Mouse (Mus musculus) forebrain, embryonic 14.5 days (tissue): ENCODE data around the gene Etv3. TPM values are rescaled to one million over a fixed set of nuclear protein-coding genes. Genes with fewer than 3 reads are reported as not detected.
A peak's percentile ranks its signal among the peaks of the same experiment; 100 is the strongest.
"Not testable (repeated sequence)": the region's sequence is repeated elsewhere in the genome, so short reads cannot be mapped to it uniquely, and the experiment has no call there.

Experiments
- ATAC-seq: fragments of 200-750 bp; cut with Nextera tagmentation; 2 replicates; pipeline ENCODE4 v1.8.0; 2017; ENCODE audit warnings: mild to moderate bottlenecking, moderate library complexity
- DNase-seq: peaks from one replicate; pipeline ENCODE4 v3.0.0-alpha.2; 2015; ENCODE audit warnings: low spot score
- H3K27ac ChIP-seq: fragments of 300-500 bp; sonication (generic); 2 replicates; pipeline ENCODE4 v1.5.1; 2014; ENCODE audit warnings: low read depth, mild to moderate bottlenecking, control low read depth, low read length, moderate library complexity
- H3K27me3 ChIP-seq: fragments of 300-500 bp; sonication (generic); replicated peaks from 2 replicates; pipeline ENCODE4 v1.6.1; 2014; ENCODE audit warnings: low read length, control low read depth, mixed read lengths; ENCODE audit not compliant: control insufficient read depth, insufficient read depth
- H3K36me3 ChIP-seq: fragments of 300-500 bp; sonication (generic); 2 replicates; pipeline ENCODE4 v1.6.1; 2014; ENCODE audit warnings: low read length, control low read depth; ENCODE audit not compliant: control insufficient read depth, insufficient read depth
- H3K4me1 ChIP-seq: fragments of 300-500 bp; sonication (generic); 2 replicates; pipeline ENCODE4 v1.6.1; 2014; ENCODE audit warnings: antibody characterized with exemption, low read length, control low read depth; ENCODE audit not compliant: control insufficient read depth, insufficient read depth
- H3K4me2 ChIP-seq: fragments of 300-500 bp; sonication (generic); 2 replicates; pipeline ENCODE4 v1.6.1; 2014; ENCODE audit warnings: mild to moderate bottlenecking, control low read depth, low read length
- H3K4me3 ChIP-seq: fragments of 300-500 bp; sonication (generic); 2 replicates; pipeline ENCODE4 v1.5.1; 2014; ENCODE audit warnings: low read depth, low read length, control low read depth
- H3K9ac ChIP-seq: fragments of 300-500 bp; sonication (generic); 2 replicates; pipeline ENCODE4 v1.6.1; 2014; ENCODE audit warnings: mild to moderate bottlenecking, low read length, control low read depth, moderate library complexity
- H3K9me3 ChIP-seq: fragments of 300-500 bp; sonication (generic); replicated peaks from 2 replicates; pipeline ENCODE4 v1.6.1; 2016; ENCODE audit warnings: low read length, control low read depth, mixed read lengths; ENCODE audit not compliant: control insufficient read depth
- WGBS: fragments of 180-500 bp; shearing (Covaris S2); extraction: QIAGEN DNeasy Blood & Tissue Kit; methylation state at CpG from one replicate; pipeline ENCODE4 v1.1.7; 2014; 5-methylcytosine and 5-hydroxymethylcytosine counted together
- polyA plus RNA-seq: library from polyadenylated mRNA; unstranded; fragments of >200 nt; fragmentation: Nextera tagmentation; extraction: Ambion mirVana; gene quantifications from 2 replicates; pipeline ENCODE4 v1.2.1, GENCODE M21; 2014

The Etv3 gene
- 5.5 and 6.0 TPM in 2 replicates for polyA plus RNA-seq

DNA sequence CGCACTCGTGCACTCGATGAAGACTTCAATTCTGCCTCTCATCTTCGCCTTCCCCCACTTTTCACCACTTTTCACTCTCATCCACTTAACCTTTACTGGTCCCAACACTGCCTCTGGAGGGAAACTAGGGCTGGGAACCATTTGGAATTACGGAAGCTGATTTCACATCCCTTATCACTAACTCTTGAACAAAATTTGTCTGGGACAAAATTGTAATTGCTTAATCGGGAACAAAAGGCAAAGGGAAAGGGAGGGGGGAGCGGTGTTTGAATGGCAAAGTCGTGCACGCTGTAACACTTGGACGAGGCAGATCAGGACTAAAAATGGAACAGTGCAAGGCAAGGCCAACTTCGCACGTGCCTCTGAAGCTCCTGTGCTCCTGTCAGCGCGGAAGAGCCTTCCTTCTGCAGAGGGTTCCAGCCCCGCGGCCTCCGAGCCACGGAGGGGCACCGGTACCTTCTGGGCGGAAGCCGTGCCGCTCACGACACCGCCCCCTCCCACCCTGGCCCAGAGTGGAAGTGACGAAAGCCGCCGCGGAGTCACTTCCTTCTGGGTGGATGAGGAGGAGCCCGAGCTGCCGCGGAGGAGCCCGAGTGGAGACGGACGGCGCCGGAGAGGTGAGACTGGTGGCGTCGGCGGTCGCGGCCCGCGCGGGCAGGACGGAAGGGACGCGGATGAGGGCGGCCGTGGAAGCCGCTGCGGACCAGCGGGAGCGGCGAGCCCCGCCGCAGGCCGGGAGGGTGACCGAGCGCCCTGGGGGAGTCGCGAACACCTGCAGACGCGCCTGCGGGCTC is at the start of gene Etv3:
TSS of gene Etv3 (plus strand) at position 365 of the 794 bp plus-strand sequence.
- ATAC-seq (peak; percentile 100), DNase-seq (peak; percentile 95)
- Histone ChIP-seq H3K9ac (peak within 1 kb of the TSS; percentile 99), H3K4me3 (peak within 1 kb of the TSS; percentile 99), H3K27me3 (no peaks in the 10 kb centered on the region), H3K27ac (peak within 1 kb of the TSS; percentile 82), H3K36me3 (peaks cover 32% of the 10 kb centered on the region), H3K4me2 (peak within 1 kb of the TSS; percentile 83), H3K9me3 (no peaks in the 10 kb centered on the region), H3K4me1 (peaks cover 8% of the 10 kb centered on the region)
- 5% methylated on average over 62 of the region's 64 CpGs for WGBS

DNA sequence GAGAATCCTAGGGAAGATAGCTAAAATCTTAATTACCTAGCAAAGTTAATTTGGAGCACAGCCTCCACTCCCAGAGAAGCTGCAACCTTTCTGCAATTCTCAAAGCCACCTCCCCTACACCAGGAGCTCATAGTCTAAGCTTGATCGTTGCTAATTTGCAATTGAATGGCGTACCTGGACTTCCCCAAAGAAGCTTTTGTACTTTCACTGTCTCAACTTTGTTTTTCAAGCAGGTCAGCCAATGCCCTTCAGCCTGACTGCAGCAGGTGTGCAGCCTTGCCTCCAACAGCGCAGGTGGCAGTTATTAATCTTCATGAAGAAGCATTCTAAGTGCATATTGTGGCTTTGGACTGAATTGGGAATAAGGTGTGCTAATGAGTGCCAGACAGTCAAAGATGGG is 47.3 kb upstream of the Etv3 start:
- H3K27ac ChIP-seq, H3K9me3 ChIP-seq, H3K9ac ChIP-seq, H3K36me3 ChIP-seq, ATAC-seq, H3K27me3 ChIP-seq, H3K4me2 ChIP-seq, DNase-seq, H3K4me1 ChIP-seq, H3K4me3 ChIP-seq: not testable (repeated sequence)
- 82% methylated on average over 3 of the region's 3 CpGs for WGBS

DNA sequence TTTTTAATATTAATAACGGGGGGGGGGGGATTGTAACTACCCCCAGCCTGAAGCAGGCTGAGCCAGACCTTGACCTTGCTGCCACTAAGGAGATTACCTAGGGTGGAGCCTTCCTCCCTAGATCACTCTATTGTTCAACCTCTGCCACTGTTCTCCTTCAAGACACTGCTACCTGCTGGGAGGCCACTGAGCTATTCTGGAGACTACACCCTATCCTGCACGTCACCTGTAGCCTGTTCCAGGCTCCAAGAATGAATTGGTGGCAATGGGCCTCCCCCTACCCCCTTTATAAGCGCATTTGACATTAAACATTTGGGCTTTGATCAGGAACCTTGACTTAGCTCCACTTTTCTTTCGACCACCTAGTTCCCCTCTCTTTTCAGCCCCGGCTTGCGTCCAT is 46.6 kb upstream of the Etv3 start:
- not testable (repeated sequence) for H3K4me2 ChIP-seq

DNA sequence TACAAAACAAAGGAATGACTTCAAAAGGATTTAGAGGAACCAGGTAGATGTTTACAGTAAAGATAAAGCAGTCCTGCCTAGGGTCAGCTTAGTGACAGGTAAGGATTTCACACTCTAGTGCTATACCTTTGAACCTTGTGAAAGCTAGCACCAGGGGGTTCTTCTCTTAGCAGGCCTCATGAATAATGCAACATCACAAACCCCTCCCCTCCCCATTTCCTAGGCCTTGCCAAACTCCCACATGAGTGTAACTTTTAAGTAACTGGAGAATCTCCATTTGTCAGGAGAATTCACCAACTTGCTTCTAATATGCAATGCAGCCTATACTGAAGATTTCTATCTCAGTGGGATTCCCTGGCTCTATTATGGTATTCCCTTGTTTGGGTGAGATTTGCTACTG is 46.0 kb upstream of the Etv3 start:
- H3K9ac ChIP-seq, result not testable (repeated sequence)

More for the DNA sequence above, 46.6 kb upstream of the Etv3 start:
- not testable (repeated sequence) for H3K4me3 ChIP-seq, H3K9ac ChIP-seq, H3K4me1 ChIP-seq, H3K36me3 ChIP-seq, DNase-seq, H3K9me3 ChIP-seq, H3K27me3 ChIP-seq, H3K27ac ChIP-seq, ATAC-seq
- 84% methylated on average over 6 of the region's 6 CpGs for WGBS

DNA sequence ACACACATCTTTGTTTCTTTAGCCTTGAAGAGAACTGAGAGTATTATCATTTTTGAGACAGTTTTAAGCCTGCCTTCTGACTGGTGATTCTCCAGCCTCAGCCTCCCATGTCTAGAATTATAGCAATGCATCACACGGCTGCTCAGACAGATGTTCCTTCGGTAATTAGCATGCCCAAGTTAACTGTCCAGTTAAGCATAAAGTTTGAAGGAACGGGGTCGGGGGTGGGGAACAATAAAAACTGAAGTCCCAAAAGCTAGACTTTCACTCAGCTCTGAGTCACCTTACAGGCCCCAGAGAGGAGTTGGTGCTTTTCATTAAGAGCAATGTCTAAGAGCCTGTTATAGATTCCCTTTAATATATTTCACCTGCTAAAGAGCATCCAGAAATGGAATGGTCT is 37.8 kb upstream of the Etv3 start:
- ATAC-seq, result no peak
- Histone ChIP-seq H3K4me1 (no peaks in the 10 kb centered on the region), H3K27me3 (no peaks in the 10 kb centered on the region), H3K27ac (no peak overlapping the region), H3K4me2 (no peak overlapping the region), H3K36me3 (no peaks in the 10 kb centered on the region), H3K9me3 (no peaks in the 10 kb centered on the region), H3K9ac (no peak overlapping the region), H3K4me3 (no peak overlapping the region)
- WGBS, result 58% methylated on average over 4 of the region's 4 CpGs
- no peak for DNase-seq

More for the DNA sequence above, 46.0 kb upstream of the Etv3 start:
- not testable (repeated sequence) for H3K4me3 ChIP-seq, H3K4me2 ChIP-seq, H3K9me3 ChIP-seq, H3K27ac ChIP-seq, DNase-seq, H3K36me3 ChIP-seq, ATAC-seq, H3K4me1 ChIP-seq, H3K27me3 ChIP-seq

DNA sequence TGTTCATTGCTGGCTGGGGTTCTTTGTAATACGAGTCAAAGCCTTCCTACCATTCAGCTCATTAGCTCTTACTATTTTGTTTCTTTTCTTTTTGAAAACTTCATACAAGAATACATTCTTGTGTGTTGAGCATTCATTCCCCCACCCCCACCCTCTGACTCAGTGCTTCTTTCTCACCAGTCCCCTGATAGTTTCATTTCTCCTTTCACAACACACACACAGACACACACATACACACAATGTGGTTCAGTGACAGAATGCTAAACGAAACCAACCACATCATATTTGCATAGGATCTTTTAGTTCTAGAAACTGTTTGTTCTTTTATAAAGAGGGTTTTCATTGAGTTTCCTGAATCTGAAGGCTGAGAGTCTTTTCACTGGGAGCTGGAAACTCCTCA is 37.3 kb upstream of the Etv3 start:
- no peak overlapping the region for H3K4me3 ChIP-seq
- no peak for ATAC-seq
- DNase-seq, result no peak
- H3K27ac ChIP-seq, result no peak overlapping the region
- 15% methylated on average over 2 of the region's 2 CpGs for WGBS
- H3K4me1 ChIP-seq, result no peaks in the 10 kb centered on the region
- H3K9me3 ChIP-seq, result no peaks in the 10 kb centered on the region
- H3K27me3 ChIP-seq, result no peaks in the 10 kb centered on the region
- no peak overlapping the region for H3K4me2 ChIP-seq
- no peaks in the 10 kb centered on the region for H3K36me3 ChIP-seq
- no peak overlapping the region for H3K9ac ChIP-seq

DNA sequence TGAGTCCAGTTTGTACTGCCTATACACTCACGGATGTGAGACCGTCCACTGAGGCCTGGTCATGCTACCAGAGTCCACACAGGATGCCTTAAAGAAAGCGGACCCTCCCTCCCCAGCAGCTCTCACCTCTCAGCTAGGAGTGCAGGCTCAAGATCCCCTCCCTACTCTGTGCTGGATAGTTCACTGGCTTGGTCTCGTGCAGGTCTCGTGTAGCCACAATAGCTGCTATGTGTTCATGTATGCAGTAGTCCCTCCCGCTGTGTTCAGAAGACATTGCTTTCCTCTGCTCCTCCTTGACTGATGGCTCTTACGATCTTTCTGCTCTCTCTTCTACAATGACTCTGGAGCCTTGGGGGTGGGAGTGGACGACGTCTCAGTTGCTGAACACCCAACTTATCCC is 26.9 kb upstream of the Etv3 start:
- ATAC-seq (no peak), DNase-seq (no peak)
- no peaks in the 10 kb centered on the region for H3K9me3 ChIP-seq
- no peak overlapping the region for H3K4me3 ChIP-seq
- H3K9ac ChIP-seq, result no peak overlapping the region
- H3K4me1 ChIP-seq, result no peaks in the 10 kb centered on the region
- WGBS, result 85% methylated on average over 9 of the region's 9 CpGs
- H3K27me3 ChIP-seq, result no peaks in the 10 kb centered on the region
- H3K4me2 ChIP-seq, result no peak overlapping the region
- H3K36me3 ChIP-seq, result no peaks in the 10 kb centered on the region
- no peak overlapping the region for H3K27ac ChIP-seq

DNA sequence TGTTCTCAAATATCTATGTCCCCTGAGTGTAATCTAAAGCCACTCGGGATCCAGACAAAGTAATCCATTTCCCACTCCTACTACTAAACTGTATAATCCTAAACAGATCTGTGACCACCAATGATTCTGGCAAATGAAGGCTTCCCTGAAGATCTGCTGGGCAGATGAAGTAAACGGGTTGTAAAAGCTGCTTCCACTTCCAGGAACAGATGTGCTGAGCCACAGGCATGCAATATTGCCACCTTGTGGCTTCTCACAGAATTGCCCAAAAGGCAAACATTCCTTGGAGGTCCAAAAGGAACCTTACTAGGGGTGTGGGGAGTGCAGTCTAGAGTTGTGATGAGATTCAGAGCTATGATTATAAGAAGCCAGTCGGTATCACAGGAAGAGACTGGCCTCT is 26.1 kb upstream of the Etv3 start:
- Histone ChIP-seq H3K4me2 (no peak overlapping the region), H3K36me3 (no peaks in the 10 kb centered on the region), H3K27me3 (no peaks in the 10 kb centered on the region), H3K4me1 (no peaks in the 10 kb centered on the region), H3K9ac (no peak overlapping the region), H3K9me3 (no peaks in the 10 kb centered on the region), H3K4me3 (no peak overlapping the region), H3K27ac (no peak overlapping the region)
- DNase-seq (peak; percentile 90), ATAC-seq (peak; percentile 46; the same call in 1 of the 2 replicates)
- WGBS, result 15% methylated on average over 3 of the region's 3 CpGs
